ENCODE assay signal across 15 mouse cellular contexts in the genomic region with DNA sequence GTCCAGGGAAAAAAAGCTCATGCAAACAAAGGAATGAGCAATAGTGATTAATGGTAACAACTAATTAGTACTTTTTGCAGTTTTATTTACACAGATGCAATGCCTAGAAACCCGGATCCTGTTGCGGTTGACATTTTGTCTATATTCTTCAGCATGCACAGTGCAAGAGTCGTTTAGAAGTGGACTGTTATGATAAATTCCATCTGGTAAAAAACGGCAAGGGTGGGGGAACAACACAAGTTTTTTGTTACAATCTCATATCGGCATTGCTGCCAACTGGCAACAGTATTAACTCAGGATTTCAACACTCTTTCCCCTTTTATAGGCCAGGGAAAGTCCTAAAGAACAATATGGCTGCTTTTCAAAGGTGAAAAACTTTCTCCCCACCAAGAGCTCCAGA. TPM values are rescaled to one million over a fixed set of nuclear protein-coding genes. Genes with fewer than 3 reads are reported as not detected.
DNase-seq lines count a peak whose midpoint lies in the region; ATAC-seq lines count a peak whose summit lies in the region.
"Had no signal": no experiment of that assay in that cellular context is flagged by ENCODE, and none has a peak within 500 bp of the region (broad histone marks: within the 10 kb centered on the region; RNA-seq: fewer than 3 reads in every experiment).

No protein-coding gene starts in this region.

- H3K9me3 ChIP-seq in embryonic facial prominence, embryonic 14.5 days (ENCODE audit: control insufficient read depth, low read length), result no peaks in the 10 kb centered on the region
- H3K9me3 ChIP-seq in embryonic facial prominence, embryonic 10.5 days, result no peaks in the 10 kb centered on the region
- H3K9me3 ChIP-seq in limb, embryonic 13.5 days, result no peaks in the 10 kb centered on the region
- H3K9me3 ChIP-seq in limb, embryonic 10.5 days (replicated peaks), result no peaks in the 10 kb centered on the region
- no peaks in the 10 kb centered on the region for H3K9me3 ChIP-seq in heart, embryonic 15.5 days (replicated peaks)
- H3K9me3 ChIP-seq: embryonic facial prominence, embryonic 12.5 days had no signal

- H3K4me2 ChIP-seq in embryonic facial prominence, embryonic 14.5 days (ENCODE audit: low read depth, low read length), result no peak overlapping the region
- no peak overlapping the region for H3K4me2 ChIP-seq in limb, embryonic 13.5 days (replicated peaks)
- no peak overlapping the region for H3K4me2 ChIP-seq in heart, embryonic 15.5 days
- H3K4me2 ChIP-seq: embryonic facial prominence, embryonic 12.5 days had no signal

- H3K36me3 ChIP-seq in embryonic facial prominence, embryonic 14.5 days (ENCODE audit: control insufficient read depth, insufficient read depth, low read length), result no peaks in the 10 kb centered on the region
- no peaks in the 10 kb centered on the region for H3K36me3 ChIP-seq in embryonic facial prominence, embryonic 10.5 days (replicated peaks)
- no peaks in the 10 kb centered on the region for H3K36me3 ChIP-seq in limb, embryonic 13.5 days
- no peaks in the 10 kb centered on the region for H3K36me3 ChIP-seq in limb, embryonic 10.5 days
- no peaks in the 10 kb centered on the region for H3K36me3 ChIP-seq in heart, embryonic 15.5 days
- H3K36me3 ChIP-seq: embryonic facial prominence, embryonic 12.5 days had no signal

- H3K4me3 ChIP-seq in embryonic facial prominence, embryonic 14.5 days (ENCODE audit: low read depth, low read length), result no peak overlapping the region
- H3K4me3 ChIP-seq in embryonic facial prominence, embryonic 10.5 days, result no peak overlapping the region
- no peak overlapping the region for H3K4me3 ChIP-seq in limb, embryonic 13.5 days
- no peak overlapping the region for H3K4me3 ChIP-seq in limb, embryonic 10.5 days
- H3K4me3 ChIP-seq in heart, embryonic 15.5 days, result no peak overlapping the region
- H3K4me3 ChIP-seq: embryonic facial prominence, embryonic 12.5 days had no signal

- no peak overlapping the region for H3K9ac ChIP-seq in embryonic facial prominence, embryonic 14.5 days (ENCODE audit: low read depth, low read length)
- H3K9ac ChIP-seq in limb, embryonic 13.5 days, result no peak overlapping the region
- H3K9ac ChIP-seq in heart, embryonic 15.5 days, result no peak overlapping the region
- H3K9ac ChIP-seq: embryonic facial prominence, embryonic 12.5 days had no signal

- no peak for ATAC-seq in embryonic facial prominence, embryonic 14.5 days (ENCODE audit: low read depth)
- peak; percentile 20; the same call in 1 of the 2 replicates for ATAC-seq in limb, embryonic 13.5 days (ENCODE audit: low FRiP score, low read depth)
- ATAC-seq in heart, embryonic 15.5 days (replicated peaks; ENCODE audit: insufficient number of reproducible peaks, insufficient read depth, low FRiP score, low read depth), result no peak
- ATAC-seq: forebrain, embryonic 14.5 days had no signal

- no peaks in the 10 kb centered on the region for H3K27me3 ChIP-seq in embryonic facial prominence, embryonic 14.5 days (replicated peaks; ENCODE audit: control insufficient read depth, insufficient read depth, low read length)
- H3K27me3 ChIP-seq in embryonic facial prominence, embryonic 10.5 days (replicated peaks; ENCODE audit: low read depth, poor library complexity, severe bottlenecking), result no peaks in the 10 kb centered on the region
- no peaks in the 10 kb centered on the region for H3K27me3 ChIP-seq in limb, embryonic 13.5 days
- H3K27me3 ChIP-seq in limb, embryonic 10.5 days (ENCODE audit: low read depth, poor library complexity, severe bottlenecking), result no peaks in the 10 kb centered on the region
- no peaks in the 10 kb centered on the region for H3K27me3 ChIP-seq in heart, embryonic 15.5 days
- H3K27me3 ChIP-seq: embryonic facial prominence, embryonic 12.5 days had no signal

- DNase-seq in embryonic facial prominence, embryonic 14.5 days (ENCODE audit: low spot score), result peak; percentile 81
- DNase-seq in embryonic facial prominence, embryonic 10.5 days (ENCODE audit: low spot score), result no peak
- no peak for DNase-seq in limb, embryonic 10.5 days (ENCODE audit: low spot score)
- DNase-seq in lung, postnatal 25 days (ENCODE audit: low spot score), result peak; percentile 30
- no peak for DNase-seq in thymus, postnatal 14 days
- DNase-seq in frontal cortex, adult 2 months (ENCODE audit: extremely low spot score in 1 of 2, low spot score in 1 of 2), result no peak
- DNase-seq: cerebellum, adult 8-10 months; kidney, adult 11 months; layer of hippocampus, adult 9-11 months; left cerebral cortex, postnatal 4 days; thymus, adult 2 months had no signal

- H3K4me1 ChIP-seq in embryonic facial prominence, embryonic 14.5 days (ENCODE audit: control insufficient read depth, insufficient read depth, low read length), result peaks cover 16% of the 10 kb centered on the region
- H3K4me1 ChIP-seq in embryonic facial prominence, embryonic 10.5 days, result peaks cover 19% of the 10 kb centered on the region; the same call in 1 of the 2 replicates
- H3K4me1 ChIP-seq in limb, embryonic 13.5 days, result peaks cover 20% of the 10 kb centered on the region
- no peaks in the 10 kb centered on the region for H3K4me1 ChIP-seq in limb, embryonic 10.5 days
- no peaks in the 10 kb centered on the region for H3K4me1 ChIP-seq in heart, embryonic 15.5 days (replicated peaks)

- H3K27ac ChIP-seq in embryonic facial prominence, embryonic 14.5 days (replicated peaks; ENCODE audit: low read depth, low read length), result 0 out of 2 replicates have a peak overlapping the region, but pooled peaks have one; percentile 36
- H3K27ac ChIP-seq in embryonic facial prominence, embryonic 10.5 days (replicated peaks), result no peak overlapping the region
- no peak overlapping the region for H3K27ac ChIP-seq in limb, embryonic 13.5 days
- H3K27ac ChIP-seq in limb, embryonic 10.5 days, result no peak overlapping the region; the same call in 1 of the 2 replicates
- H3K27ac ChIP-seq in heart, embryonic 15.5 days, result peak overlapping the region; percentile 47; the same call in 1 of the 2 replicates
- H3K27ac ChIP-seq: embryonic facial prominence, embryonic 12.5 days had no signal

- WGBS in embryonic facial prominence, embryonic 14.5 days, result 56% methylated on average over 5 of the region's 5 CpGs
- 85% methylated on average over 5 of the region's 5 CpGs for WGBS in embryonic facial prominence, embryonic 10.5 days
- WGBS in limb, embryonic 13.5 days, result 51% methylated on average over 5 of the region's 5 CpGs
- WGBS in limb, embryonic 10.5 days, result 73% methylated on average over 5 of the region's 5 CpGs
- WGBS in heart, embryonic 15.5 days, result 61% methylated on average over 5 of the region's 5 CpGs

RNA-seq across cellular contexts. Expression of a gene that starts 19.5 kb away (rescaled TPM):
- 21.6 and 22.0 TPM in 2 replicates for polyA plus RNA-seq in embryonic facial prominence, embryonic 14.5 days (2014; fragmentation: Nextera tagmentation; extraction: Ambion mirVana)
- polyA plus RNA-seq in embryonic facial prominence, embryonic 10.5 days (2016; fragmentation: Nextera tagmentation; extraction: Ambion mirVana), result 0.20 and 0.34 TPM in 2 replicates
- 76.1 and 78.8 TPM in 2 replicates for polyA plus RNA-seq in limb, embryonic 13.5 days (2015; fragmentation: Nextera tagmentation; extraction: Ambion mirVana)
- 3.0 TPM in 1 of 2 replicates, not detected in the other for polyA plus RNA-seq in limb, embryonic 10.5 days (2016; fragmentation: Nextera tagmentation; extraction: Ambion mirVana)
- polyA plus RNA-seq in heart, embryonic 15.5 days (2015; fragmentation: Nextera tagmentation; extraction: Ambion mirVana), result 0.09 and 0.15 TPM in 2 replicates
- not detected in 2 replicates for polyA plus RNA-seq in frontal cortex, adult 2 months (2012; rRNA removed)
- polyA plus RNA-seq: forebrain, embryonic 14.5 days; thymus, adult 2 months had no signal

RNA-seq across cellular contexts. Expression of a gene that starts 22.2 kb away (rescaled TPM):
- polyA plus RNA-seq in embryonic facial prominence, embryonic 14.5 days (2014; fragmentation: Nextera tagmentation; extraction: Ambion mirVana), result 568 and 584 TPM in 2 replicates
- polyA plus RNA-seq in embryonic facial prominence, embryonic 10.5 days (2016; fragmentation: Nextera tagmentation; extraction: Ambion mirVana), result 18.8 and 33.3 TPM in 2 replicates
- polyA plus RNA-seq in limb, embryonic 13.5 days (2015; fragmentation: Nextera tagmentation; extraction: Ambion mirVana), result 330 and 358 TPM in 2 replicates
- 7.9 and 23.5 TPM in 2 replicates for polyA plus RNA-seq in limb, embryonic 10.5 days (2016; fragmentation: Nextera tagmentation; extraction: Ambion mirVana)
- 125 and 126 TPM in 2 replicates for polyA plus RNA-seq in heart, embryonic 15.5 days (2015; fragmentation: Nextera tagmentation; extraction: Ambion mirVana)
- polyA plus RNA-seq in frontal cortex, adult 2 months (2012; rRNA removed), result 3.2 and 4.3 TPM in 2 replicates

RNA-seq across cellular contexts. Expression of a gene that starts 56.7 kb away (rescaled TPM):
- 27.9 and 39.2 TPM in 2 replicates for polyA plus RNA-seq in embryonic facial prominence, embryonic 14.5 days (2014; fragmentation: Nextera tagmentation; extraction: Ambion mirVana)
- polyA plus RNA-seq in embryonic facial prominence, embryonic 10.5 days (2016; fragmentation: Nextera tagmentation; extraction: Ambion mirVana), result 0.19 and 0.30 TPM in 2 replicates
- polyA plus RNA-seq in limb, embryonic 13.5 days (2015; fragmentation: Nextera tagmentation; extraction: Ambion mirVana), result 24.8 and 30.1 TPM in 2 replicates
- 0.34 TPM in 1 of 2 replicates, not detected in the other for polyA plus RNA-seq in limb, embryonic 10.5 days (2016; fragmentation: Nextera tagmentation; extraction: Ambion mirVana)
- 1.1 and 1.2 TPM in 2 replicates for polyA plus RNA-seq in heart, embryonic 15.5 days (2015; fragmentation: Nextera tagmentation; extraction: Ambion mirVana)
- 0.04 TPM in 1 of 2 replicates, not detected in the other for polyA plus RNA-seq in frontal cortex, adult 2 months (2012; rRNA removed)

Comparison
In these comparisons a context has a peak if more than half of its experiments do, and no peak if none do; other contexts are left out.
1. DNase-seq: peak in embryonic facial prominence, embryonic 14.5 days (single experiment) and lung, postnatal 25 days (single experiment); none in embryonic facial prominence, embryonic 10.5 days (single experiment), limb, embryonic 10.5 days (single experiment), thymus, postnatal 14 days (single experiment) and frontal cortex, adult 2 months (0 of 2).
2. H3K27ac ChIP-seq: peak in embryonic facial prominence, embryonic 14.5 days (single experiment) and heart, embryonic 15.5 days (single experiment); none in embryonic facial prominence, embryonic 10.5 days (single experiment), limb, embryonic 13.5 days (single experiment) and limb, embryonic 10.5 days (single experiment).
3. RNA of a gene that starts 56.7 kb away (polyA plus RNA-seq): 24.8 to 30.1 TPM in limb, embryonic 13.5 days and 27.9 to 39.2 TPM in embryonic facial prominence, embryonic 14.5 days; 1.1 to 1.2 TPM in heart, embryonic 15.5 days, 0.34 TPM in limb, embryonic 10.5 days, 0.19 to 0.30 TPM in embryonic facial prominence, embryonic 10.5 days and 0.04 TPM in frontal cortex, adult 2 months; every median in the first group is over 10 times any median in the second.